Mouse (Mus musculus): Measurements from ENCODE around the gene Kirrel3. TPM values are rescaled to one million over a fixed set of nuclear protein-coding genes. Genes with fewer than 3 reads are reported as not detected.

The Kirrel3 gene
- polyA plus RNA-seq, 1 experiment from 2014 or later: 0.23 TPM

GRCm38 (mm10) chr9:34875238-34875637 is 389.5 kb downstream of the Kirrel3 start:
- Histone ChIP-seq H3K27me3 (no peaks in the 10 kb centered on the region), H3K4me1 (replicated peaks) (no peaks in the 10 kb centered on the region), H3K4me3 (replicated peaks) (no peak overlapping the region), H3K9me3 (replicated peaks) (no peaks in the 10 kb centered on the region), H3K9ac (no peak overlapping the region), H3K4me2 (no peak overlapping the region), H3K27ac (no peak overlapping the region), H3K36me3 (no peaks in the 10 kb centered on the region)
- WGBS (ENCODE audit: insufficient replicate concordance): 54% methylated on average over 6 of the region's 6 CpGs
- DNase-seq (no peak), ATAC-seq (ENCODE audit: low read depth) (no peak)

- no peaks in the 10 kb centered on the region for H3K4me1 ChIP-seq (replicated peaks)
- H3K36me3 ChIP-seq: no peaks in the 10 kb centered on the region
- H3K4me2 ChIP-seq: no peak overlapping the region
- no peak overlapping the region for H3K9ac ChIP-seq
- WGBS (ENCODE audit: insufficient replicate concordance): 44% methylated on average over 3 of the region's 3 CpGs
- DNase-seq (no peak), ATAC-seq (ENCODE audit: low read depth) (no peak)
- H3K9me3 ChIP-seq (replicated peaks): no peaks in the 10 kb centered on the region
- H3K27ac ChIP-seq: no peak overlapping the region
- H3K27me3 ChIP-seq: no peaks in the 10 kb centered on the region
- H3K4me3 ChIP-seq (replicated peaks): no peak overlapping the region
Measured at GRCm38 (mm10) chr9:34877186-34877585, 391.5 kb downstream of the Kirrel3 start.

DNA sequence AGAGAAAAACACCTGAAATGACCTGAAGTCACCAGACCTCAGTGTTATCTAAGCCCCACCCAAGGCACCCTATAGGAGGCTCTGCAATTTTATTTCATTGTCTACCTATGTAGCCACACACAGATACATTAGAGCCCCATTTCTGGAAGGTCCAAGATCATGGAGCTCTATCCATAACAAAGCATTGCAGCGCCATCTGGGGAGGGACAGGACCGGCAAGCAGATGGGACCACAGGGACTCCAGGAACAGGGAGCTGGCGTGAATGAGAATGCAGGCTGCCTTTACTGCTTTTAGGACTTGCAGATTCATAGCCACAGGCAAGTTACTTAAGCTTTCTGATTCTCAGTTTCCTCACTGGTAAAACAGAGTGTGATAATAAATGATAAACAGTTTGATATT is 392.1 kb downstream of the Kirrel3 start:
- Histone ChIP-seq H3K4me1 (replicated peaks) (no peaks in the 10 kb centered on the region), H3K36me3 (no peaks in the 10 kb centered on the region), H3K4me3 (replicated peaks) (no peak overlapping the region), H3K4me2 (no peak overlapping the region), H3K27me3 (no peaks in the 10 kb centered on the region), H3K9ac (no peak overlapping the region), H3K9me3 (replicated peaks) (no peaks in the 10 kb centered on the region), H3K27ac (no peak overlapping the region)
- ATAC-seq (ENCODE audit: low read depth) (no peak), DNase-seq (no peak)
- WGBS (ENCODE audit: insufficient replicate concordance): 45% methylated on average over 3 of the region's 3 CpGs

GRCm38 (mm10) chr9:34881750-34882149 is 396.1 kb downstream of the Kirrel3 start:
- Histone ChIP-seq H3K9me3 (replicated peaks) (no peaks in the 10 kb centered on the region), H3K9ac (no peak overlapping the region), H3K27ac (no peak overlapping the region), H3K4me3 (replicated peaks) (no peak overlapping the region), H3K27me3 (no peaks in the 10 kb centered on the region), H3K4me1 (replicated peaks) (no peaks in the 10 kb centered on the region), H3K36me3 (no peaks in the 10 kb centered on the region), H3K4me2 (no peak overlapping the region)
- no peak for ATAC-seq (ENCODE audit: low read depth)
- DNase-seq: no peak
- 17% methylated on average over 5 of the region's 5 CpGs for WGBS (ENCODE audit: insufficient replicate concordance)

DNA sequence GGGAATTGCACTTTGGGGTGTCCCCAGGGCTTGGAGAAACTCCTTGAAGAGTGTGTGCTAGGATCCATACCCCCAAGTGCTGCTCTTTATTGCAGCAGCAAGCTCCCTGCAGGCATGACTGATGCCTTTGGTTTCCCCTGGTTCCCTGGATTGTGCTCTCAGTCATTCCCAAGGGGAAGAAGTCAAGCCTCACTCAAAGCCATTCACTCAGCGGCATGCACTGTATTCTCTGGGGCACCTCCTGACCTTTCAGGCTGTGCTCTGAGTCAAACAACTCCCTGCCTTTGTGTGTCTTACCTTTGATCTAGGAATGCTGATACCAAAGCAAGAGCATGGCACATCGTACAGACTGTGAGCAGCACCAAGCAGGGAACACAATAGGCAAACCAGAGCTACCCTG is 396.5 kb downstream of the Kirrel3 start:
- no peak overlapping the region for H3K27ac ChIP-seq
- no peak overlapping the region for H3K4me2 ChIP-seq
- DNase-seq: no peak
- no peak overlapping the region for H3K9ac ChIP-seq
- no peaks in the 10 kb centered on the region for H3K9me3 ChIP-seq (replicated peaks)
- no peaks in the 10 kb centered on the region for H3K27me3 ChIP-seq
- H3K4me1 ChIP-seq (replicated peaks): no peaks in the 10 kb centered on the region
- no peak overlapping the region for H3K4me3 ChIP-seq (replicated peaks)
- WGBS (ENCODE audit: insufficient replicate concordance): 33% methylated on average over 2 of the region's 2 CpGs
- no peak for ATAC-seq (ENCODE audit: low read depth)
- no peaks in the 10 kb centered on the region for H3K36me3 ChIP-seq

GRCm38 (mm10) chr9:34883122-34883521 is 397.4 kb downstream of the Kirrel3 start:
- no peaks in the 10 kb centered on the region for H3K27me3 ChIP-seq
- ATAC-seq (ENCODE audit: low read depth) (no peak), DNase-seq (no peak)
- H3K9ac ChIP-seq: no peak overlapping the region
- no peak overlapping the region for H3K4me2 ChIP-seq
- H3K27ac ChIP-seq: no peak overlapping the region
- H3K36me3 ChIP-seq: no peaks in the 10 kb centered on the region
- no peaks in the 10 kb centered on the region for H3K9me3 ChIP-seq (replicated peaks)
- H3K4me1 ChIP-seq (replicated peaks): no peaks in the 10 kb centered on the region
- 32% methylated on average over 3 of the region's 4 CpGs for WGBS (ENCODE audit: insufficient replicate concordance)
- no peak overlapping the region for H3K4me3 ChIP-seq (replicated peaks)

DNA sequence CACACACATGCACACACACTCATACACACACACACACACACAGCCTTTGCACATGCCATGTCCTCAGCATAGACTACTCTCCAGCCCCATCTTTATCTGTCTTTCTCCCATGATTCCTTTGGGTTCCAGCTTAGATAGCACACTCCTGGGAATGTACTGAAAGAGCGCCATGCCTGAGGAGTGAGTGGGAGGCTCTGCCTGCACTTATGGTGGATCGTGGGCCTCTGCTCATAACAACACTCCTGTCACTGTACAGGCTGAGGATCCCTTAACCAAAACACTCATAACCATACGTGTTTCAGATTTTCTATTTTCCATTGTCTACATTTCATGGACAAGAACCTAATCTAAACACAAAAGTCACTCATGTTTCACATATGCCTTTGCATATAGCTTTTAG is 398.6 kb downstream of the Kirrel3 start:
- WGBS (ENCODE audit: insufficient replicate concordance): 64% methylated on average over 3 of the region's 3 CpGs
- H3K9me3 ChIP-seq (replicated peaks): no peaks in the 10 kb centered on the region

DNA sequence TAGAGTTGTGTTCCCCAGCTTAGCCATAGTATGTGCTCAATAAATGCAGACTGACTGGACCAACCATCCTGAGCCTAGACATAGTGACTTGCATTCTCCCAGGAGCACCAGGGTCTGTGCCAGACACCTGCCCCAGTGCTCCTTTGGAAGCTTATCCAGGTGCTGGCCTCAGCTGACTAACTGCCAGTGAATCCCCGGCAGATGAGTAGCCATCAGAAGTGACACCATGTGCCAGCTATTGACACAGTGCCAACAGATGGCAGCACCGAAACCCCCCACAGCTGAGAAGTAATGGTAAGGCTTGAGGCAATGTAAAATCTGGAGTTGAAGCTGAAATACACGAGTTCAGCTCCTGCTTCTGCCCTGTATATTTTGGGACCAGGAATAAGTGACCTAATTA is 399.2 kb downstream of the Kirrel3 start:
- Histone ChIP-seq H3K9me3 (replicated peaks) (no peaks in the 10 kb centered on the region), H3K4me2 (no peak overlapping the region), H3K36me3 (no peaks in the 10 kb centered on the region), H3K9ac (no peak overlapping the region), H3K27me3 (no peaks in the 10 kb centered on the region), H3K27ac (no peak overlapping the region), H3K4me1 (replicated peaks) (no peaks in the 10 kb centered on the region), H3K4me3 (replicated peaks) (no peak overlapping the region)
- 49% methylated on average over 3 of the region's 3 CpGs for WGBS (ENCODE audit: insufficient replicate concordance)
- DNase-seq: no peak
- no peak for ATAC-seq (ENCODE audit: low read depth)

More for the DNA sequence above, 398.6 kb downstream of the Kirrel3 start:
- Histone ChIP-seq H3K27ac (no peak overlapping the region), H3K36me3 (no peaks in the 10 kb centered on the region), H3K4me1 (replicated peaks) (no peaks in the 10 kb centered on the region), H3K4me3 (replicated peaks) (no peak overlapping the region), H3K27me3 (no peaks in the 10 kb centered on the region), H3K9ac (no peak overlapping the region), H3K4me2 (no peak overlapping the region)
- DNase-seq (no peak), ATAC-seq (ENCODE audit: low read depth) (no peak)

DNA sequence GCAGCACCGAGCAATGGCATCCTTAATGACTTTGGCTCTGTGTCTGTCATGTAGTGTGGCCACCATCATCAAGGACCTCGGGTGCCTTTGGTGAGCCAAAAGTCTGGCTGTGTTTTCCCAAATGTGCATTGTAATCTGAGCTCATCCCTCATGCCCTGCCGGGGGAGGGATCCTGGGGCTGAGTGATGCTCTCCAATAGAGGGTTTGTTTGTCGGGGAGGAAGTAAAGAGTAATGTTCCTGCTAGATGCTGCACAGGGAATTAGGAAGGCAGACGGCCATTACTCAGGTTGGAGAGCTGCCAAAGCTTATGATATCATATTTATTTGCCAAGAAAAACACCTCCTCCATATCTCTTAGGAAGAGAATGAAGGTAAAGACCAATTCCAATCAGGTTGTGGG is 401.1 kb downstream of the Kirrel3 start:
- Histone ChIP-seq H3K9me3 (replicated peaks) (no peaks in the 10 kb centered on the region), H3K36me3 (no peaks in the 10 kb centered on the region), H3K27ac (no peak overlapping the region), H3K27me3 (no peaks in the 10 kb centered on the region), H3K9ac (no peak overlapping the region), H3K4me3 (replicated peaks) (no peak overlapping the region), H3K4me2 (no peak overlapping the region), H3K4me1 (replicated peaks) (no peaks in the 10 kb centered on the region)
- WGBS (ENCODE audit: insufficient replicate concordance): 42% methylated on average over 5 of the region's 5 CpGs
- ATAC-seq (ENCODE audit: low read depth) (no peak), DNase-seq (no peak)

- Histone ChIP-seq H3K27ac (no peak overlapping the region), H3K4me2 (no peak overlapping the region), H3K4me1 (replicated peaks) (no peaks in the 10 kb centered on the region), H3K27me3 (no peaks in the 10 kb centered on the region), H3K9ac (no peak overlapping the region), H3K9me3 (replicated peaks) (no peaks in the 10 kb centered on the region), H3K36me3 (no peaks in the 10 kb centered on the region), H3K4me3 (replicated peaks) (no peak overlapping the region)
- ATAC-seq (ENCODE audit: low read depth) (no peak), DNase-seq (no peak)
- WGBS (ENCODE audit: insufficient replicate concordance): 17% methylated on average over 2 of the region's 2 CpGs
Measured at GRCm38 (mm10) chr9:34887196-34887595, 401.5 kb downstream of the Kirrel3 start.

GRCm38 (mm10) chr9:34888298-34888697 is 402.6 kb downstream of the Kirrel3 start:
- DNase-seq (no peak), ATAC-seq (ENCODE audit: low read depth) (no peak)
- Histone ChIP-seq H3K9ac (no peak overlapping the region), H3K4me1 (replicated peaks) (no peaks in the 10 kb centered on the region), H3K27me3 (no peaks in the 10 kb centered on the region), H3K36me3 (no peaks in the 10 kb centered on the region), H3K4me2 (no peak overlapping the region), H3K4me3 (replicated peaks) (no peak overlapping the region), H3K27ac (no peak overlapping the region), H3K9me3 (replicated peaks) (no peaks in the 10 kb centered on the region)
- 75% methylated on average over 2 of the region's 2 CpGs for WGBS (ENCODE audit: insufficient replicate concordance)

DNA sequence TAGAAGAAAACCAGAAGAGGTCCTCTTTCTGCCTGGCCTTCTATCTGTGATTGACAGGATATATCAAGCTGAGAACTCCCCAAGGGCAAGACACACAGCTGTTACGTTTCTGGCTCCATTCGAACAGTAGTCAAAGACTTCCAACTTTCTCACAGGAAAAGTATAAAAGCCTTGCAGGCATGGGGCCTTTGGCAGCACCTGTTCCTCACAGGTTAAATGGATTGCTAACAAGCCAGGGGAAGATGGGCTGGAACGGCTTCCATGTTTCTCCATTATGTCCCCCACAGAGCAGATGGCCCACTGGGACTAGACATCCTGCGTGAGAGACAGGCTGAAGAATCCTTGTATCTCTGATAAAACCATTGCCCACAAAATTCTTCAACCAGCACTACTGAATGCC is 415.5 kb downstream of the Kirrel3 start:
- 58% methylated on average over 4 of the region's 4 CpGs for WGBS (ENCODE audit: insufficient replicate concordance)
- Histone ChIP-seq H3K27ac (no peak overlapping the region), H3K27me3 (no peaks in the 10 kb centered on the region), H3K4me1 (replicated peaks) (no peaks in the 10 kb centered on the region), H3K4me2 (no peak overlapping the region), H3K36me3 (no peaks in the 10 kb centered on the region), H3K9me3 (replicated peaks) (no peaks in the 10 kb centered on the region), H3K4me3 (replicated peaks) (no peak overlapping the region), H3K9ac (no peak overlapping the region)
- DNase-seq (no peak), ATAC-seq (ENCODE audit: low read depth) (no peak)

Data from liver, embryonic 13.5 days (tissue).